Mouse (Mus musculus) heart, embryonic 14.5 days (tissue): Measurements from ENCODE around the gene Bcl11a. TPM values are rescaled to one million over a fixed set of nuclear protein-coding genes. Genes with fewer than 3 reads are reported as not detected.
A peak's percentile ranks its signal among the peaks of the same experiment; 100 is the strongest.

Source experiments
- ATAC-seq: fragments of 200-750 bp; cut with Nextera tagmentation; 2 replicates; pipeline ENCODE4 v1.8.0; 2017; ENCODE audit warnings: low read depth, moderate TSS enrichment; ENCODE audit not compliant: insufficient number of reproducible peaks, insufficient read depth, low FRiP score
- H3K27ac ChIP-seq, 2 experiments: fragments of 200-500 bp in 1 of 2; fragments of 300-500 bp in 1 of 2; sonication (generic) in 1 of 2; replicated peaks in 1 of 2; 2 replicates each; pipeline ENCODE4 v1.5.1; 2012 to 2014; ENCODE audit warnings: low read depth in 2 of 2, low read length in 2 of 2, control low read depth in 1 of 2, mild to moderate bottlenecking in 1 of 2, mixed read lengths in 1 of 2; ENCODE audit not compliant: control insufficient read depth in 1 of 2, insufficient read depth in 1 of 2
- H3K27me3 ChIP-seq: fragments of 300-500 bp; sonication (generic); 2 replicates; pipeline ENCODE4 v1.6.1; 2014; ENCODE audit warnings: mild to moderate bottlenecking, low read length, control low read depth; ENCODE audit not compliant: control insufficient read depth, insufficient read depth
- H3K36me3 ChIP-seq: fragments of 300-500 bp; sonication (generic); 2 replicates; pipeline ENCODE4 v1.6.1; 2014; ENCODE audit warnings: mild to moderate bottlenecking, control low read depth, low read length, mixed read lengths; ENCODE audit not compliant: control insufficient read depth, insufficient read depth
- H3K4me1 ChIP-seq, 2 experiments: fragments of 200-500 bp in 1 of 2; fragments of 300-500 bp in 1 of 2; sonication (generic) in 1 of 2; 2 replicates each; pipeline ENCODE4 v1.6.1; 2012 to 2014; ENCODE audit warnings: low read length in 2 of 2, control low read depth in 1 of 2, mixed read lengths in 1 of 2; ENCODE audit not compliant: control insufficient read depth in 2 of 2, insufficient read depth in 2 of 2
- H3K4me2 ChIP-seq: fragments of 300-500 bp; sonication (generic); 2 replicates; pipeline ENCODE4 v1.6.1; 2014; ENCODE audit warnings: mild to moderate bottlenecking, low read length
- H3K4me3 ChIP-seq, 2 experiments: fragments of 200-500 bp in 1 of 2; fragments of 300-500 bp in 1 of 2; sonication (generic) in 1 of 2; 2 replicates each; pipeline ENCODE4 v1.5.1; 2012 to 2014; ENCODE audit warnings: low read length in 2 of 2, mild to moderate bottlenecking in 2 of 2, control low read depth in 1 of 2, low read depth in 1 of 2, moderate library complexity in 1 of 2; ENCODE audit not compliant: control insufficient read depth in 1 of 2, insufficient read depth in 1 of 2
- H3K9ac ChIP-seq: fragments of 300-500 bp; sonication (generic); 2 replicates; pipeline ENCODE4 v1.6.1; 2014; ENCODE audit warnings: mild to moderate bottlenecking, low read length
- H3K9me3 ChIP-seq: fragments of 300-500 bp; sonication (generic); 2 replicates; pipeline ENCODE4 v1.6.1; 2016; ENCODE audit warnings: low read length, control low read depth; ENCODE audit not compliant: control insufficient read depth
- WGBS: fragments of 180-500 bp; shearing (Covaris S2); extraction: QIAGEN DNeasy Blood & Tissue Kit; methylation state at CpG from one replicate; pipeline ENCODE4 v1.1.7; 2014; 5-methylcytosine and 5-hydroxymethylcytosine counted together
- polyA plus RNA-seq: library from polyadenylated mRNA; unstranded; fragments of >200 nt; fragmentation: Nextera tagmentation; extraction: Ambion mirVana; gene quantifications from 2 replicates; pipeline ENCODE4 v1.2.1, GENCODE M21; 2014

Gene Bcl11a
- polyA plus RNA-seq, 1 experiment from 2014 or later: 17.3 TPM

- no peak for ATAC-seq
- Histone ChIP-seq H3K27me3 (no peaks in the 10 kb centered on the region), H3K9ac (no peak overlapping the region), H3K4me2 (no peak overlapping the region), H3K9me3 (no peaks in the 10 kb centered on the region), H3K4me1 (no peaks in the 10 kb centered on the region), H3K36me3 (peaks cover 7% of the 10 kb centered on the region), H3K4me3 (no peak overlapping the region), H3K27ac (no peak overlapping the region)
- WGBS: 81% methylated on average over 4 of the region's 4 CpGs
Observed at GRCm38 (mm10) chr11:24177458-24177857, 99.6 kb downstream of the Bcl11a start.

- Histone ChIP-seq H3K9ac (no peak overlapping the region), H3K27ac (no peak overlapping the region), H3K4me3 (no peak overlapping the region), H3K36me3 (no peaks in the 10 kb centered on the region), H3K27me3 (no peaks in the 10 kb centered on the region), H3K4me1 (0 out of 4 replicates have a peak, but pooled peaks cover 0 to 4% of the 10 kb centered on the region in 2 experiments), H3K9me3 (no peaks in the 10 kb centered on the region), H3K4me2 (no peak overlapping the region)
- 82% methylated on average over 6 of the region's 6 CpGs for WGBS
- no peak for ATAC-seq
Observed at GRCm38 (mm10) chr11:24178823-24179476, 101.1 kb downstream of the Bcl11a start.

GRCm38 (mm10) chr11:24180040-24180439, 102.2 kb downstream of the Bcl11a start:
- 81% methylated on average over 7 of the region's 7 CpGs for WGBS
- Histone ChIP-seq H3K9me3 (no peaks in the 10 kb centered on the region), H3K9ac (no peak overlapping the region), H3K27ac (no peak overlapping the region), H3K4me1 (peaks cover 5 to 8% of the 10 kb centered on the region in 2 experiments), H3K27me3 (no peaks in the 10 kb centered on the region), H3K36me3 (no peaks in the 10 kb centered on the region), H3K4me3 (no peak overlapping the region), H3K4me2 (no peak overlapping the region)
- no peak for ATAC-seq

GRCm38 (mm10) chr11:24183501-24183900, 105.6 kb downstream of the Bcl11a start:
- H3K27me3 ChIP-seq: no peaks in the 10 kb centered on the region
- no peak for ATAC-seq
- H3K9me3 ChIP-seq: no peaks in the 10 kb centered on the region
- H3K9ac ChIP-seq: no peak overlapping the region
- no peak overlapping the region for H3K4me2 ChIP-seq
- WGBS: 80% methylated on average over 7 of the region's 7 CpGs
- peaks cover 6 to 9% of the 10 kb centered on the region in 2 experiments for H3K4me1 ChIP-seq
- no peak overlapping the region for H3K27ac ChIP-seq
- H3K4me3 ChIP-seq: no peak overlapping the region
- no peaks in the 10 kb centered on the region for H3K36me3 ChIP-seq

DNA sequence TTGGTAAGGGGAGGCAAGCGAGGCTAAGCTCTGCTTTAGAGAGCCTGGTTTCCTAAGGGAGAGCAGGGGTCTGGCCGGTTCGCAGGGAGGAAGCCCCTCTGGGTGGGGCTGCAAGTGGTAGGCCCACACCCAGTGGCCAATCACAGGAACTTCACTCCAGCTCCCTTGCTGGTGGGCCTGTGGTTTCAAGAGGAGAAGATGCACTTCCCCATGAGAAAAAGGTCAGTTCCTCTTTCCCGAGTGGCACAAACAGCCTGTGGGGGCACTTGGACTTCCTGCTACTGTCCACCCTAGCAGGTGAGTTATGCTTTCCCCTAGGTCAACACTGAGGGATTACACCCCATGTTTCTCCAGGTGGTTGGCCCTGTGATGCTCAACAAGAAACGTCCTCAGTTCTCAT, 107.1 kb downstream of the Bcl11a start:
- no peaks in the 10 kb centered on the region for H3K36me3 ChIP-seq
- 56% methylated on average over 5 of the region's 5 CpGs for WGBS

DNA sequence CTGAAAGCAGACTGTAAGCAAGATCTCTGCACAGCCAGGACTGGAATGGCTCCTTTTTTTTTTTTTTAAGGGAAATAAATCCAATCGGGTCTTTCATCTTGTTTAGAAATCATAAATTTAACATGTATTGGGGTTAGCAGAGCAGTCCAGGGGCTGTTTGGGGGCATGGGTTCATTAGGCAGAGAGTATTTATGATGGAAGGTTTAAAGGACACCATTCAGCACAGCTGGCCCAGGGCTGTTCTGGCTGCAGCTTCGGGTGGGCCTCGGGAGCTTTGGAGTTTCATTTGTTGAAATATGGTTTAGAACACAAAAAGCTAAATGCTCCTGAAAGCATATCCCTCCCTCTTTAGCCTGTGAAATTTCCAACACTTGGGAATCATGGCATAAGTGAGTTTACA, 112.6 kb downstream of the Bcl11a start:
- no peak for ATAC-seq
- H3K4me2 ChIP-seq: no peak overlapping the region
- H3K9ac ChIP-seq: no peak overlapping the region
- no peaks in the 10 kb centered on the region for H3K4me1 ChIP-seq
- no peak overlapping the region for H3K4me3 ChIP-seq
- 90% methylated on average over 3 of the region's 3 CpGs for WGBS
- no peak overlapping the region for H3K27ac ChIP-seq
- no peaks in the 10 kb centered on the region for H3K9me3 ChIP-seq
- H3K27me3 ChIP-seq: no peaks in the 10 kb centered on the region
- no peaks in the 10 kb centered on the region for H3K36me3 ChIP-seq

More for the DNA sequence above, 107.1 kb downstream of the Bcl11a start:
- Histone ChIP-seq H3K4me2 (no peak overlapping the region), H3K9me3 (no peaks in the 10 kb centered on the region), H3K4me3 (no peak overlapping the region), H3K27ac (no peak overlapping the region), H3K27me3 (no peaks in the 10 kb centered on the region), H3K4me1 (peaks cover 6 to 9% of the 10 kb centered on the region in 2 experiments), H3K9ac (no peak overlapping the region)
- no peak; the same call in 1 of the 2 replicates for ATAC-seq

DNA sequence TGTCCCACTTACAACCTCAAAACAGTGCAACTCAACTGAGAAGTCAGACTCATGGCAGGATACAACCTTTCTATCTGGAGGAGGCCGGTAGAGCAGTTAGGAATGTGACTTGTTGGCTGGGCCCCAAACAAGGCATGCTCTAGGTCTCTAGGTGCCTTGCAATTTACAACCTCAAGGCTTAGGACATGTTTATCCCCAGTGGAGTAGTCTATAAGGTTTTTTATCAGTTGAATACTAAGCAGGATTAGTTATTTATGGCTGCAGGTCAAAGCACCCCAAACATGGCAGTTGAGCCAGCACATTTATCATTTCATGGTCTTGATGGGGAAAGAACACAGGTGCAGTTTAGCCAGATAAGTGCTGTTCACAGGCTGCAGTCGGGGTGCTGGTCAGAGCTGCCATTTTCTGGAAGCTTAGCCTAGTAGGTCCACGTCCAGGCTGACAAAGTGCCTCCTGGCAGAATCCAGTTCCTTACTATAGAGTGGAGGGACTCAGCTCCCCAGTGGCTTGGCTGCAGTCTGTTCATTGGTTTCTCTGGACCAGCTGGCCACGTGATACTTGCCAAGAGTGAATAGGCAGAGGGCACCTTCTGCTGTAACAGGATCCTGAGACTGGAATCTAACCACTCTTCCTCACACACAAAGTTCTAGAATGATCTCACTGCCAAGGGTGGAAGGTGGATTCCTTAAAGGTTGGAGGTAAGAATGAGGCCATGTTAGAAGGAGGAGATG, 118.8 kb downstream of the Bcl11a start:
- no peak for ATAC-seq
- Histone ChIP-seq H3K9me3 (no peaks in the 10 kb centered on the region), H3K36me3 (no peaks in the 10 kb centered on the region), H3K27me3 (no peaks in the 10 kb centered on the region), H3K4me3 (no peak overlapping the region), H3K4me1 (peaks cover 3 to 7% of the 10 kb centered on the region in 2 experiments), H3K27ac (0 out of 4 replicates have a peak overlapping the region, but pooled peaks of 1 of the 2 experiments have one; percentile 14), H3K4me2 (no peak overlapping the region), H3K9ac (no peak overlapping the region)
- WGBS: 55% methylated on average over 4 of the region's 4 CpGs
